Mouse (Mus musculus) mesoderm, embryonic 11.5 days (tissue): Measurements from ENCODE around the gene Zfp874a.
A peak's percentile ranks its signal among the peaks of the same experiment; 100 is the strongest.
"Not testable (repeated sequence)": the region's sequence is repeated elsewhere in the genome, so short reads cannot be mapped to it uniquely, and the experiment has no call there.

Experiments used
- DNase-seq: peaks from one replicate; pipeline ENCODE4 v3.0.0-alpha.2; 2012; ENCODE audit warnings: low read depth, low spot score

The Zfp874a gene

GRCm38 (mm10) chr13:67376255-67376654 is 75.2 kb downstream of the Zfp874a start:
- DNase-seq, result not testable (repeated sequence)

- peak; percentile 63 for DNase-seq
Observed at GRCm38 (mm10) chr13:67375050-67375911, 76.1 kb downstream of the Zfp874a start, which contains the start of the genes Gm28041 and Zfp456. Gene Gm28041 (minus strand): TSS chr13:67375733. Gene Zfp456 (minus strand): TSS chr13:67375810.
